Mouse (Mus musculus): ENCODE measurements around the gene Unc5cl. TPM values are rescaled to one million over a fixed set of nuclear protein-coding genes. Genes with fewer than 3 reads are reported as not detected.

The Unc5cl gene
- under 1 TPM; 0.22 to 0.67 (median 0.31) TPM for total RNA-seq (2022)

DNA sequence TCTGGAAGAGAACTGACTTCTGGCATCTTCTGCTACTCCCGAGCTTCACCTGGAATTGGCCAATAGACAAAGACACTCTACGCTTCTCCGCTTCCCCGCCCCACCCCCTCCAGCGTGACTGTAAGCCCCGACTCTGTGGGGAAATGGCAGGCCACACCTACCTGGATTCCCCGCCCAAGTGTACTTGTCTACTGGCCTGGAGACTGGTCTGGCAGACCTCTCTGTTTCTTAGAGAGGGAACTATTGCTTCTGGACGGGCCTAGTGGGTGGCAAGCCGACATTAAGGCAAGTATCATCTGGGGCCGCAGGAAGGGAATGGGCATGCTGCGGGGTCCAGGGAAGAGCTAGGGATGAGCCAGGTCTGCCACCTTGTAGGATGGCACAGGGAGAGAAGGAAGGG lies at the start of gene Unc5cl:
Unc5cl (plus strand) TSS at position 214 of the 400 bp plus-strand sequence.
- no peak for DNase-seq (ENCODE audit: low spot score in 2 of 2)

GRCm38 (mm10) chr17:48407154-48407553 lies 47.5 kb upstream of the Unc5cl start:
- DNase-seq (ENCODE audit: low spot score in 2 of 2) = peak in 1 of 2 experiments; percentile 29

DNA sequence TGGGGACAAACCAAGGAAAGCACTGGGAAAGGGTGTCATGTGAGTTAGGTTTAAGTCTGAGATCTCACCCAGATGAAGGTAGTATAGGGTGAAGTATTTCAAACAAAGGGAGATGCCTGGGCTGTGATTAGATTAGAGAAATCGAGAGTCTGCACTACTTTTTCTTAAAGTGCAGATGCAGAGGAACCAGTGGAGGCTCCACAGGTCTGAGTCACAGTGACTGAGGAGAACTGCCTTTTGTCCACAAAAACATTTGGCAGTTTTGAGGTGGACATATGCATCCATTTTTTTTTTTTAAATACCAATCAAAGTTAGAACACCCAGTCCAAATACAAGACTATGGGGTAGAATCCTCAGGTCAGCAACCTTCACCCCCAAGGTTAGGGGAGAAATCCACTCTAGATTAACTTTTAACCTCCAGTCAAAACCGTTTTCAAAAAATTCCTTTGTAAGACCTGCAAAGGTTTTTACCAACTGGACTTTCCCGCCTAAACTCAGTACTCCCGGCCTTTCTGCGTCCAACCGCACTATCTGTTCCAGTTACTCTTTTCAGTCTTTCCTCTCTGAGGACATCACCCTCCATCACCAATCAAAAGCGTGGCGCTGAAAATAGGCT lies 46.7 kb upstream of the Unc5cl start:
- no peak for DNase-seq (ENCODE audit: low spot score in 2 of 2)

DNA sequence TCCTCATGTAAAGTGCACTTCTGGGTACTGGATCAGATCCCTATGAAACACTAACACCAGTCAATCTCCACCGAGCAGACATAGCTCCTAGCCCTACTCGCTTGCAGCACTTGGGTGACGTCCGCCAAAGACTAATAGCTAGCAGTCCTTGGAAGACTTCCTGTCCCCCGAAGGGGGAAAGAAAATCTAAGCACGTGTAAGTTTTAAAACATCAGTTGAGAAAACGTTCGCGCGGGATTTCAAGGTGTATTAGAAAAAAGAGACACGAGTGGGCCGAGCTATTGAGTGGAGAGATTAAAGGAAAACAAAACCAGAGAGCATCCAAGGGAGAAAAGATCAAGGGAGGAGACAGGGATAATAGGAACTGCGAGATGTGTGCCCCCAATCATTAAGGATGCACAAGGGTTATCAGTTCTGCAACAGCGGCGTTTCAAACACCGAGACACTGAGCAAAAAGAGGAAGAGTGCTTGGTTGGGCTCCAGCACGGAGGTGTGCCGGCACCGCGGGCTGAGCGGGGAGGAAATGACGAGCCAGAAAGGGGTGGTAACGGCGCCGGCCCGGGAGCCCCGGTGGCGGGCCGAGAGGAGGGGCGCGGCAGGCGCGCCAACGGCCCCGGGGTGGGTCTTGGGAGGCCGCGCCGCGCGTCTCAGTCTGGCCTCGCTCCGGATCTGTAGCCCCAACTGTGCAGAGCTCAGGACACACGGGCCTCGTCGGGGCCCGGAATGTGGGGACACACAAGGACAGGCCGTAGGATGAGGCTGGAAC lies 46.0 kb upstream of the Unc5cl start:
- DNase-seq (ENCODE audit: low spot score in 2 of 2) = peak; percentile 49 to 55

DNA sequence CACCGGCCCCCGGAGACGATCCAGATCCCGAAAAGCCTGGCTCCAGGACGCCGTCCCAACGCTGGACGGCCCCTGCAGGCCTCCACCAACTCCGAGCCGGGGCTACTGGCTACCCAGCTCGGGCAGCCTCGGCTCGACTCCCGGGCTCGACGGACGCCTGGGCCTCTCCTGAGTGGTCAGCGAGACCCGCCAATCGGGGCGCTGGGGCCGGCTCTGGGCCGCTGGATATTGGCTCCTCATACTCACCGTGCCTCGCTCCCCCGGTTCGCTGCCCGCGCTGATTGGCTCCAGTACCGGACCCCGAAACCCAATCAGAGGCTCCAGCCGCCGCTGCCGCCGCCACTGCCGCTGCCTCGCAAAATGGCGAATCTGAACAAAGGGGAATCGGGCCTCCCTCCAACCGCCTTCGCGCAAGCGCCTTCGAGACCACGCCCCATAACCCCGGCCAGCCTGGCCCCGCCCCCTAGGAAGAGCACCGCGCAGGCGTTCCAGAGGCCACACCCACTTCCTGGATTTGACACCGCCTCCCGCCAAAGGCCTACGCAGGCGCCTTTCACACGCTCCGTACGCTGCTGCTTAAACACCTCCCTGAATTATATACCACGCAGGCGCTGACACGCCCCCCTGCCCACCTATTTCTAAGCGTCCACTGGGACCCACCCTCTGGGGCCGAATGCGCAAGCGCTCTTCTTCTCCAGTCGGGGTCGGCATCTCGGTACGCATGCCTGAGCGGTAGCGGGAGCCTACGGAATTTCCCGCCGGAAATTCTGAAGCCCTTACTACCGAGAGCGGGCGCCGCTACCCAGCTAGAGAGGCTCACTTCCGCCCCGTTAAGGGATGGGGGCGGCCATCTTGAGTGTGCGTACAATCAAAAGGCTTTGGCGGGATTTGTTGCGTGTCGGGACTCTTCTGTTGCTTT lies 45.1 kb upstream of the Unc5cl start, which contains the start of the genes Nfya and Oard1:
Nfya (minus strand) TSS at position 527 of the 919 bp plus-strand sequence.
Oard1 (plus strand) TSS at position 635 of the 919 bp plus-strand sequence.
- DNase-seq (ENCODE audit: low spot score in 2 of 2) = peak; percentile 98 to 100

DNA sequence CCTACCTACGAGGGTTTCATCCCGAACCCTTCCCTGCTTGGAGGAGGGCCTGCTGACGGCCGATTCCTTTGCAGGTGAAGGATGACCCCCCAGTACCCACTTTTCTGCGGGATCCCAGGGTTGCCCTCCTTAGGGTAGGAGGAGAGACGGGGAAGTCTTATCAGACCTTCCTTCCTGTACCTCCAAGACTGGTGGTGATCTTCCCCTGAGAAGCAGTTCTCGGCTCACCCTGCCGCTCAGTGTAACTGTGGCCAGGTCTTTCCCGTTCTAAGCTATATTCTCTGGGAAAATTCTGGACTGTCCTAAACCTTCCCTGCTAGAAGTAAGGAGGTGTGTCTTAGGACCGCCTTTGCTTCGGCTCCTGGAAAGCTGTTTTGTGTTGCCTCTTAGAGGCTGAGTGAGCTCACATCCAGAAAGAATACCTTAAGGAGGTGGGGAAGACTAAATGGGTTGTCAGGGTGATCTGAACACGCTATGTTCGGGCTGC lies 44.4 kb upstream of the Unc5cl start:
- peak in 1 of 2 experiments; percentile 21 for DNase-seq (ENCODE audit: low spot score in 2 of 2)

DNA sequence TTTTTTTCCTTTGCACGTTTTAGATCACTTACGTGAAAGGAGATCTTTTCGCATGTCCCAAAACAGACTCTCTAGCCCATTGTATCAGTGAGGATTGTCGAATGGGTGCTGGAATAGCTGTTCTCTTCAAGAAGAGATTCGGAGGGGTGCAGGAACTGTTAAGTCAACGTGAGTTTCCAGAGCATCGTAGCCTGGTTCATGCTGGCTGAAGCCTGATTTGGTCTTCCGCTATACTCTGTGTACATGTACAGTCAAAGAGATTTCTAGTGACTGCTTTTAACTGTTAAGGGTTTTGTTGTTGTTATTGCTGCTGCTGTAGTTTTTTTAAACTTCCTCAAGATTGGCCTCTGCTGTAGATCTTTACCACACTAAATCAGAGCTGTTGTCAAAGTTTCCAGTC lies 43.5 kb upstream of the Unc5cl start:
- no peak for DNase-seq (ENCODE audit: low spot score in 2 of 2)

DNA sequence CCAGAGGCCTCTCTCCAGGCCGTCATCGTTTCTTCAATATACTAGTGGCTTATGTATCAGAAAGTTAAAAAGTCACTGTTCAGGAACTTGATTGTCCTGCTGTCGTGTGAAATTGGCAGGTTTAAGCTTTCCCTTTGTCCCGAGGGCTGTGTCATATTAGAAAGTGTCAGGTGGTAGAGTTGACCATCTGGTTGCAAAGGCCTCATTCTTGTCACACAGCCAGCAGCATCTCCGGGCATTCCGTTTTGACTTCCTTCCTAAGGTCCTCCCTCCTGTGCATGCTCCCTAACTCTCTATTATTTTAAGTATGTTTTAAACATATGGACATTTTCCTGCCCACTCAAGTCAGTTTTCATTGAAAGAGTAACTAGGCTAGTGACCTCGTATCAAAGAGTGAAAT lies 38.7 kb upstream of the Unc5cl start:
- DNase-seq (ENCODE audit: low spot score in 2 of 2) = no peak

- peak; percentile 12 to 27 for DNase-seq (ENCODE audit: low spot score in 2 of 2)
Observed at GRCm38 (mm10) chr17:48416425-48417195, 38.1 kb upstream of the Unc5cl start.

- DNase-seq (ENCODE audit: low spot score in 2 of 2) = no peak
Observed at GRCm38 (mm10) chr17:48417521-48417920, 37.2 kb upstream of the Unc5cl start.

GRCm38 (mm10) chr17:48418174-48418573 lies 36.5 kb upstream of the Unc5cl start:
- DNase-seq (ENCODE audit: low spot score in 2 of 2) = no peak

DNA sequence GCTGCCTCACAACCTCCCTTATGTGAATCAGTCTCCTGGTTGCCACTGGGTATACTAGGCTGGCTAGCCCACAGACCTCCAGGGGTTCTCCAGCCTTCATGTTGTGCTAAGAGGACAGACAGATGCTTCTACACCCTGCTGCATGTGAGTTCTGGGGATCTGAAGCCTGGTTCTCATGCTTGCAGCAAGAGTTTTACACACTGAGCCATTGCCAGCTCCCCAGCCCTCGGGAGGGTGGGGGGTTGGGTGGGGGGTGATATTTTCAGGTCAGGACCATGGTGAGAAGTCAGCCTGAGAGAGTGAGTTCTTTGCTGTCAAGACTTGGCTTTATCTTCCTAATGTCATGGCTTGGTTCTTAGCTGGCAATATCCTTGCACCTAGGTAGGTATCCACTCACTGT lies 35.9 kb upstream of the Unc5cl start:
- DNase-seq (ENCODE audit: low spot score in 2 of 2) = no peak

GRCm38 (mm10) chr17:48419571-48419970 lies 35.1 kb upstream of the Unc5cl start:
- DNase-seq (ENCODE audit: low spot score in 2 of 2) = no peak

- DNase-seq (ENCODE audit: low spot score in 2 of 2) = no peak
Observed at GRCm38 (mm10) chr17:48424237-48424636, 30.5 kb upstream of the Unc5cl start.

GRCm38 (mm10) chr17:48425823-48426612 lies 28.7 kb upstream of the Unc5cl start:
- no peak for DNase-seq (ENCODE audit: low spot score in 2 of 2)

DNA sequence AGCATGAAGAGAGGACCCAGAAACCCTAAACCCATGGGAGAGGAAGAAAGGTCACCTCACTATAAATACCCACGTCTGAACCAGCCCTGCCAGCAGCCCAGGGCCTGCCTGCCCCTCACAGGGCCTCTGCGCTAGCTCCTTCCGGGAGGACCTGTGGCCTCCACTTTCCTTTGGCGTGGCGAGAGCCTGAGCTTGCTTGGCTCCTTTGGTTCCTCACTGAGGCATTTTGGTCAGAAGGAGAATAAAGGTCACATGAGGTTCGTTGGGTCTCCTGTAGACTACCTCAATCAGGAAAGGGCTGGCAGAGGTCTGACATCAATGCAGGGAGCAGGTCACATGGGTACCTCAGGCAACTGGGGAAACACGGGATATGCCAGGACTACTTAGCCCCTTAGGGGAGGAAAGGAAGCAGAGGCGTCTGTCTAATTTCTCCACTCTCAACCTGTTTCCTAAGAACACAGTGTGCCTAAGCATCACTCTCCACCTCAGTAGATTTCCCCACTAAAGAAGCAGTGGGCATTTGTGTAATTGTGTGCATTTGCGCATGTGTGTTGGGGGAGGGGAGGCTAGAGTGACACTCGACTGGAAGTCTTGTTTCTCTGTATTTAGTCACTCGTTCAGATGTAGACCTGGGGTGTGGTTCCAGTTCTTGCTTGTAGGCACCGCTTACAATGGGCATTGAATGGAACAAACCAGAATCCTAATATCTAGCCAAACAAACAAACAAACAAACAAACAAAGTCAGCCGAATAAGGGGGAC lies 27.5 kb upstream of the Unc5cl start:
- DNase-seq (ENCODE audit: low spot score in 2 of 2) = no peak

- DNase-seq (ENCODE audit: low spot score in 2 of 2) = no peak
Observed at GRCm38 (mm10) chr17:48427852-48428530, 26.7 kb upstream of the Unc5cl start.

DNA sequence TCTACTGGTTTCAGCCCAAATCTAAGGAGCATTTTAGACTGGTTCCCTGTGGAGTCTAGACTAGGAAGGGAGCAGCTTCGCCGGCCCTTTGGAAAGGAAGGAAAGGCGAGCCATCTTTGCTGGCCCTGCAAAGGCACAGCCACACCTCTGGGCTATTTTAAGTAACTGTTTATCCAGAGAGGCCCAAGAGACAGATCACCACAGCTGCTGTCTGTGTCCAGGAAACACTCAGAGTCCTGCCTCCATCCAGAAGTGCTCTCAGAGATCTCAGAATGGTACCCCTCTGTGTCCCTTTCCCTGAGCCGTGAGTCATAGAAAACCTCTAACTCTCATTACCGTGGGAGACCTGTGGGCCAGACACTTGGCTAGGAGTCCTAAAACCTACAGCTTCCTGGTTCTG lies 24.3 kb upstream of the Unc5cl start:
- no peak for DNase-seq (ENCODE audit: low spot score in 2 of 2)

DNA sequence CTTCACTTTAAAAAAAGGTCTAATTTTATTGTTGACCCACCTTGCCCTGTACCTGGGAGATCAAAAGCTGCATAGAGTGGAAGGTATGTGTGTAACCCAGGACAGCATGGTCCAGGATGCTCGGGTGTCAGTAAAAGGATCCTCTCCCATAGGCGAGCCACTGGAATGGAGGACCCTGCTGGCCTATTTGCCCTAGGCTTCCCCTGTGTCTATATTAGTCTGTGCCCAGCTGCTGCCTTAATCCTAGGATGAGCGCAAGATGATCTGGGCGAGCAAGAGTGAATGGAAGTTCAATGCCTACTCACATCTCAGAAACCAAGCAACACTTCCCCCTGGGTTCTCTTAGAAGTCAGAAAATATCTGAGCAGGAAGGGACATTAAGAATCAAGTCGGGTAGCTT lies 23.6 kb upstream of the Unc5cl start:
- DNase-seq (ENCODE audit: low spot score in 2 of 2) = no peak

All from left cerebral cortex, adult 8-10 months (tissue).